Mouse (Mus musculus): ENCODE measurements around the gene Grin2b.

The Grin2b gene

GRCm38 (mm10) chr6:136008120-136008519 is 165.2 kb downstream of the Grin2b start:
- no peak for DNase-seq (ENCODE audit: low spot score in 2 of 2)

- DNase-seq (ENCODE audit: low spot score in 2 of 2), result no peak
Observed at GRCm38 (mm10) chr6:135994691-135995090, 178.6 kb downstream of the Grin2b start.

- no peak for DNase-seq (ENCODE audit: low spot score in 2 of 2)
Observed at GRCm38 (mm10) chr6:135993897-135994296, 179.4 kb downstream of the Grin2b start.

- no peak for DNase-seq (ENCODE audit: low spot score in 2 of 2)
Observed at GRCm38 (mm10) chr6:135993378-135993777, 179.9 kb downstream of the Grin2b start.

- DNase-seq (ENCODE audit: low spot score in 2 of 2), result no peak
Observed at GRCm38 (mm10) chr6:135976106-135976505, 197.2 kb downstream of the Grin2b start.

GRCm38 (mm10) chr6:135972481-135972880 is 200.8 kb downstream of the Grin2b start:
- DNase-seq (ENCODE audit: low spot score in 2 of 2), result no peak

- no peak for DNase-seq (ENCODE audit: low spot score in 2 of 2)
Observed at GRCm38 (mm10) chr6:135971481-135971880, 201.8 kb downstream of the Grin2b start.

GRCm38 (mm10) chr6:135970716-135971318 is 202.5 kb downstream of the Grin2b start:
- DNase-seq (ENCODE audit: low spot score in 2 of 2), result no peak

- no peak for DNase-seq (ENCODE audit: low spot score in 2 of 2)
Observed at GRCm38 (mm10) chr6:135961766-135962165, 211.5 kb downstream of the Grin2b start.

- DNase-seq (ENCODE audit: low spot score in 2 of 2), result no peak
Observed at GRCm38 (mm10) chr6:135959629-135960028, 213.7 kb downstream of the Grin2b start.

- DNase-seq (ENCODE audit: low spot score in 2 of 2), result no peak
Observed at GRCm38 (mm10) chr6:135951666-135952065, 221.6 kb downstream of the Grin2b start.

GRCm38 (mm10) chr6:135945511-135945910 is 227.8 kb downstream of the Grin2b start:
- no peak for DNase-seq (ENCODE audit: low spot score in 2 of 2)

- DNase-seq (ENCODE audit: low spot score in 2 of 2), result no peak
Observed at GRCm38 (mm10) chr6:135944358-135944757, 229.0 kb downstream of the Grin2b start.

GRCm38 (mm10) chr6:135943121-135943617 is 230.1 kb downstream of the Grin2b start:
- no peak for DNase-seq (ENCODE audit: low spot score in 2 of 2)

- no peak for DNase-seq (ENCODE audit: low spot score in 2 of 2)
Observed at GRCm38 (mm10) chr6:135932924-135933323, 240.4 kb downstream of the Grin2b start.

- no peak for DNase-seq (ENCODE audit: low spot score in 2 of 2)
Observed at GRCm38 (mm10) chr6:135932400-135932920, 240.9 kb downstream of the Grin2b start.

- no peak for DNase-seq (ENCODE audit: low spot score in 2 of 2)
Observed at GRCm38 (mm10) chr6:135917676-135918075, 255.6 kb downstream of the Grin2b start.

- no peak for DNase-seq (ENCODE audit: low spot score in 2 of 2)
Observed at GRCm38 (mm10) chr6:135914608-135915007, 258.7 kb downstream of the Grin2b start.

GRCm38 (mm10) chr6:135912114-135912513 is 261.2 kb downstream of the Grin2b start:
- no peak for DNase-seq (ENCODE audit: low spot score in 2 of 2)

GRCm38 (mm10) chr6:135911131-135911530 is 262.2 kb downstream of the Grin2b start:
- no peak for DNase-seq (ENCODE audit: low spot score in 2 of 2)

- DNase-seq (ENCODE audit: low spot score in 2 of 2), result peak; percentile 4 to 31
Observed at GRCm38 (mm10) chr6:135907540-135908320, 265.6 kb downstream of the Grin2b start.

- no peak for DNase-seq (ENCODE audit: low spot score in 2 of 2)
Observed at GRCm38 (mm10) chr6:135907137-135907536, 266.2 kb downstream of the Grin2b start.

- no peak for DNase-seq (ENCODE audit: low spot score in 2 of 2)
Observed at GRCm38 (mm10) chr6:135904391-135904790, 268.9 kb downstream of the Grin2b start.

Measured in thymus, postnatal 10 days (tissue).